Mouse (Mus musculus): ENCODE data around the gene Arhgef25.
"Not testable (repeated sequence)": the region's sequence is repeated elsewhere in the genome, so short reads cannot be mapped to it uniquely, and the experiment has no call there.

Arhgef25 gene

DNA sequence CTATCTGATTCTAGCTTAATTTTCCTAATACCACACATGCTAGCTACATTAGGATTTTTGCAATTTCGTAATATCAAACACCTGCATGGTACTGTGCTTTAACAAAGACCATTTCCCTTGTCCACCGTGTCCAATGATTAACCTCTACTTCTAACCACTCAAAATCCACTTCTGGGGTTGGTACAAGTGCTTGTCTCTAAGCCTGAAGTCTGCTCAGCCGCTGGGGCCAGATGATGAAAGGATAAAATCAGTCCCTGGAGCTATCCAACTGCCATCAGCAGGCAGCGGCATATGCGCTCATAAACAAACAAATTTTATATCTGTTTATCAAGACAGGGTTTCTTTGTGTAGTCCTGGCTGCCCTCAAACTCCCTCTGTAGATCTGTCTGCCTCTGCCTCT, 14.7 kb upstream of the Arhgef25 start:
- no peak for DNase-seq (ENCODE audit: low read depth, low spot score)

DNA sequence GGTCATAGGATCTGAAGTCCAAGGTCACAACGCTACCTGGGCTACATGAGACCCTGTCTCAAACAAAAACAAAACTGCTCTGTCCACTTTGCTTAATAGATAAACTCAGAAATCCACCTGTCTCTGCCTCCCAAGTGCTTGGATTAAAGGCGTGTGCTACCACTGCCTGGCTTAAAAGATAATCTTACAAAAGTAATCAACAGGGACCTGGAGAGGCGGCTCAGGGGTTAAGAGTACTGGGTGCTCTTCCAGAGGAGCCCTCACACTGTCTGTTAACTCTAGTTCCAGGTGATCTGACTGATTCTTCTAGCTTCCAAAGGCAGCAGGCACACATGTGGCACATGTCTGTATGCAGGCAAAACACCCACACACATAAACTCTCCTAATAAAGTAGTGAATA, 13.2 kb upstream of the Arhgef25 start:
- no peak for DNase-seq (ENCODE audit: low read depth, low spot score)

DNA sequence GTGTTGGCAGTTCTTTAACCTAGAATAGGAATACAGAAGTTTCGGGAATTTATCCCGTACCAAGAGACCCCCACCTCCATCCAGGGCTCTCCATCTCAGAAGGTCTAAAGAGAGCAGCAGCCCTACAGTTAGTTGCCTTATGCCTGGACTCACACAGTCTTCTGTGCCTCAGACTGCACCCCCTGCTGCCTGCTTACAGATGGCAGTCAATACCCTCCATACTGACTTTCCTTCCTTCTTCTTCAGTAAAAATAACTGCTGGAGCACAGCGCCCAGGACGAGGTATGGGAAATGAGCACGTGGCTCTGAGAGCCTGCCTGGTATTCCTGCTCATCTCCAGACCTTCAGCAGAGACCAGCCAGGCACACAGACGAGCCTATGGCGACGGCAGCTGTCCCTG, 10.4 kb upstream of the Arhgef25 start:
- DNase-seq (ENCODE audit: low read depth, low spot score): no peak

DNA sequence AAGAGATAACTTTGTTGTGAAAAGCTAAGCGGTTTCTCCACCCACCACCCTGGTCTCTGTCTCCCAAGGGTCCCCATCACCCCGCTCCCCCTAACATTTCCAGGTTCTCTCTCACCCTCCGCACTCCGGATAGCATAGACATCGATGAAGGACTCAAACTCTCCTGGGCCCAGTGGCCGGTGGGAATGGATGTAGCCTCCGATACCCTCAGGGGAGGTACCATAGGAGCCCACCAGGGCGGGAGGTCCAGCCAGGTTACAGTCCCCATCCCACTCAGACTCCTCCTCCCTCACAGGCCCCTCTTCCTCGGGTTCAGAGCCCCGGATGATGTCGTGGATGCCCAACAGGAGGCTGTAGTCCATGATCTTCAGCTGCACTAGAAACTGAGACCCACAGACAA, 9.6 kb upstream of the Arhgef25 start:
- no peak for DNase-seq (ENCODE audit: low read depth, low spot score)

DNA sequence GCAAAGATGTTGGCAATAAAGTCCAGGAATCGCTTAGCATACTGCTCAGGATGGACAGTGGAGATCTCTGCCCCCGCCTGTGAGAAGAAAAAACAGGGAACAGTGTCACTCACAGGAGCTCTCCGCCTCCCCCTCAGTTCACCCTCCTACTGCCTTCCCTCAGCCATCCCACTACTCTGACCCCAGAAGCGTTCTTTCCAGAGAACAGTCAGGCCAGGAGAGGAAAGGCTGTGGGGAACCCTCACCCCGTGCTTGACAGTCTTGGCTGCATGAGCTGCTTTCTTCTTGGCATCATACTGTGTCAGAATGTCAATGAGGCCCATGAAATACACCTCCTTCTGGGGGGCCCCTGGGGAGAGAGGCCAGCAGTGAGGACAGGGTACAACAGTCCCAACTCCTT, 9.2 kb upstream of the Arhgef25 start:
- no peak for DNase-seq (ENCODE audit: low read depth, low spot score)

DNA sequence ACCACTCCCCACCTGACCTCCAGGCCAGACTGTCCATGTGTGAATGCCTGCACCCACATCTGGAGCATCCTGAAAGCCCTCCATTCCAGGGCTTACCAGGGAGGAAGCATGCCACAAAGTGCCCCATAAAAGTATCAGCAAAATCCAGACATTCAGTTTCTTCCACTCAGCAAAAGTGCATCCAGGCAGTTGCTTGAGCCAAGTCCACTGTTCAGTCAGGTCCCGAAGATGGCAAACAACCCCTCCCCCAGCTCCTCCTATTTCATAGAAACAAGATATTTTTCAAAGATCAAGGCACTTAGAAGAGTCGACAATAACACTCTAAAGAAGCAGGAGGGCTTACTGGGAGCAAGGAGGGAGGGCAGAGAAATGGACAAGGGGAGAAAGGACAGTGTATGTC, 8.6 kb upstream of the Arhgef25 start:
- DNase-seq (ENCODE audit: low read depth, low spot score): no peak

GRCm38 (mm10) chr10:127197505-127198110, 7.7 kb upstream of the Arhgef25 start:
- DNase-seq (ENCODE audit: low read depth, low spot score): no peak

DNA sequence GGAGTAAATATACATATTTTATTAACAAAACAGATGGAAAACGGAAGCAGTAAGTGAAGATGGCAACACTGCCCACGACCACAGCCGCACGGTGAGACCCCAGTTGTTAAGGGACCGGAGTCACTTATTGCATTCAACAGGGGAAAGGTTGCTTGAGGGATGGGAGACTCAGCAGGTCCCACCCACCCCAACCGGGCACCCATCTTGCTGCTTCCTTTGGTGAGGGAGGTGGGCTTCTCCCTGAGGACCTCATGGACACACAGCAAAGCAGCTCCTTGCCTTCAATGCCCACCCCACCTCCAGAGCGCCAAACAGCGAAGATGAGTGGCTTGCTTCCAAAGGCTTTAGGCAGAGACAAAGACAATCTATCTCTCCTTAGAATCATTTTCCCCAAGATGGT, 7.2 kb upstream of the Arhgef25 start:
- DNase-seq (ENCODE audit: low read depth, low spot score): no peak

DNA sequence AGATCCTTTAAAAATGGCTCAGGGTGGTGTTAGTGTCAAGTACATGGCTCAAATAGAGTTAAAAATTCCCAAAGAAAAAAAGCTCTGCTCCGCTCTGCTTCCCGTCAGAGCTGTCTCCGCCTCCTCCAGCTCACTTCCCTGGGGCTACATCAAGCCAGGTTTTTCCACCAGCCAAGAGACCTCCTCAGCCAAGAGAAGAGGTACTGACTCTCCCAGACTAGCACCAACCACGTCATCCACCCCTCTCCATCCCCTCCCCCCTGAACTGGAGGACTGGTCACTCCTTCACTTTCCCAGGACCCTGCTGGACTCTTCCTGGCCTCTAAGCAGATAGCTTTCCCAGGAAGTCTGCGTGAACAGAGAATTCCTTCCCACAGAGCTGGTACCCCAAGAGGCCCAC, 6.5 kb upstream of the Arhgef25 start:
- no peak for DNase-seq (ENCODE audit: low read depth, low spot score)

DNA sequence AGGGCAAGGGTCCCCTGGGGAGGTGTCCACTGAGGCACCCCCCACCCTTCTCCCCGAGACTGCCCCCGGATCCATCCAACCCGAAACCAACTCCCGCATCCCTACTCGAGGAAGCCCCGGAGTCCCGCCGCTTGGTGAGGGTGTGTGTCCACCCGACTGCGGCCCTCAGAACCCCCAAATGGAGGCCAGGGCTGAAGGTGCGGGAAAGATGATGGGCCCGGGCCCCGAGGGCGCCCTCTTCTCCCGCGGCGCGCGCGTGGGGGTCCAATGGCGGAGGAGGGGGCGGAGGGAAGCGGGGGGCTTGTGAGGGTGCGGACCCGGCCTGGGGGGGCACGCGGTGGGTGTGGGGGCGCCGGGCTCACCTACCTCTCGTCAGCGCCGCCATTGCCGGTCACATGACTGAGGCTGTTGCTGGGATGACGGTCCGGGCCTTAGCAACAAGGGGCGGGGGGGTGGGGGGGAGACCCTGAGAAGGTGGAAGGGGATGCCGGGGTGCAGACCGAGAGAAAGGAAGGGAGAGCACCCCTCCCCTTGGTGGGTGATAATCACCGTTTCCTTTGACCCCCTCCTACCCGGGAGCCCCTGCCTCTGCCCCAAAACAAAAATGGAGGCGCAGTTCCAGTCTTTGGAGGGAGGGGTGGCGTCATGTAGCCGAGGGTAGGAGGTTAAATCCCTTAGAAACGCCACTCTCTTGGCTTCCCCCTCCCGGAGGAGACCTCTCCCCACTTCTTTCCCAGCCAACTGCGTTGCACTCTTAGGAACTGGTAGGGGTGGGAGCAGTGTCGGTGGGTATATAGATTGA, 5.6 kb upstream of the Arhgef25 start, which contains the start of gene Dtx3:
Dtx3 (minus strand) TSS at position 401 of the 802 bp plus-strand sequence.
- peak; percentile 59 for DNase-seq (ENCODE audit: low read depth, low spot score)

DNA sequence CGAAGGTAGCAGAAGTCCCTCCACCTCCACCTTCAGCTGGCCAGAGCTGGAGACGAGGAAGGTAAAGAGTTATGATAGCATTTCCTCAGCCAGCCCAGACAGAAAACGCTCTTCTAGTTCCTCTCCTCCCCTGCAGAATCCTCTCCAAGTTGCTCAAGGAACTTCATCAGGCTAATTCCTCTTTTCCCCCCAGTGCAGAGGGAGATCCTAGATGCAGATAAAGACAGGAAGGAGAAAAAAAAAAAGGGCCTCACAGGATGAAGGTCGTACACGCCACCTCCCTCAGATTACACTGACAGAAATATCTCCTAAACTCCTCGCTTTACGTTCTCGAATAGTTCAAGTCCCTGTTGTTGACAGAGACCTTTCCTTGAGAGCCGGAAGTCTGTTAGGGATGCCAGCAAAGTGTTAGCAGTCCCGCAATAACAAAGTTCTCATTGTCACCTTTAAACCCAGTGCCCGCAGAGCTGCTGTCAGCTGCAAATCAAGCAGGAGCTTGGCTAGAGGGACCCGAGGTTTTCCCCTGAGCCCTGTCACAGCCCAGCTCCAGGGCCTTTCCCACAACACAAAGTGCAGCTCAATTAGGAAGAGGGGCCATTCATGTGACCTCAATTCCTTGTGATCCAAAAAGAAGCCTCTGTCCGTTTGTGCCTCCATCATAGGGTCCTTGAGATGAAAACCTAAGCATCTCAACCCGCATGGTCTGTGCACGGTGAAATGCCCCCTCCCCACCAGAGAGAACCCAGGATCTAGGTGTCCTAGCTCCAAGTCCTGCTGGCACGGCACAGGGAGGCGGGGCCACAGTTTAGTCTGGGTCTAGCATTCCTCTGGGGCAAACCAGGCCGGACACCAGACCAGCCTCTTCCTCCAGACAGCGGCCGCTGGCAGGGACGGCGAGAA, 4.8 kb upstream of the Arhgef25 start:
- peak; percentile 32 for DNase-seq (ENCODE audit: low read depth, low spot score)

DNA sequence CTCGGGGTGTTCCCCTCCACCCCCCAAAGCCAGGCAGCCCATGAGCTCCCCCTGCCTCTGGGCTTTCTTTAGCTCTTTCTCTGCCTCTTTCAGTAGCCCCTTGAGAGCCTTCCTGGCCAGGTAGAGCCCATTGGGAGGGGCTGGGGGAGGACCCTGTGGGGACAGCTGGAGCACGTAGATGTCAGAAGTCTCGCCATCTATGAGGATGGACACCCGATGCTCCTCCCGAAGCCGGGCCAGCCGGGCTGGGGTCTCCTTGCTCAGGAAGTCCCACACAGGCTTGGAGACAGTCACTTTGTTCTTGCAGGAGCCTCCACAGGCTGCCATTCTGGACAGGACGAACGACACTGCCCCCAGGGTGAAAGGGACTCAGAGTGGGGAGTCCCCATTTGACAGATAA, 3.1 kb upstream of the Arhgef25 start:
- no peak for DNase-seq (ENCODE audit: low read depth, low spot score)

DNA sequence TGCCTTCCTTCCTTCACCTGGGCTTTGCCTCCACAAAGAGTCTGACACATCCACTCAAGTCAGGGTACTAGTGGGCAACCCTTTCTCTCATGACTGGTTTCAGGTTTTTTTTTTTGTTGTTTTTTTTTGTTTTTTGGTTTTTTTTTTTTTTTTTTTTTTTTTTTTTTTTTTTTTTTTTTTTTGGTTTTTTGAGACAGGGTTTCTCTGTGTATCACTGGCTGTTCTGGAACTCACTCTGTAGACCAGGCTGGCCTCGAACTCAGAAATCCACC, 2.1 kb upstream of the Arhgef25 start:
- not testable (repeated sequence) for DNase-seq (ENCODE audit: low read depth, low spot score)

DNA sequence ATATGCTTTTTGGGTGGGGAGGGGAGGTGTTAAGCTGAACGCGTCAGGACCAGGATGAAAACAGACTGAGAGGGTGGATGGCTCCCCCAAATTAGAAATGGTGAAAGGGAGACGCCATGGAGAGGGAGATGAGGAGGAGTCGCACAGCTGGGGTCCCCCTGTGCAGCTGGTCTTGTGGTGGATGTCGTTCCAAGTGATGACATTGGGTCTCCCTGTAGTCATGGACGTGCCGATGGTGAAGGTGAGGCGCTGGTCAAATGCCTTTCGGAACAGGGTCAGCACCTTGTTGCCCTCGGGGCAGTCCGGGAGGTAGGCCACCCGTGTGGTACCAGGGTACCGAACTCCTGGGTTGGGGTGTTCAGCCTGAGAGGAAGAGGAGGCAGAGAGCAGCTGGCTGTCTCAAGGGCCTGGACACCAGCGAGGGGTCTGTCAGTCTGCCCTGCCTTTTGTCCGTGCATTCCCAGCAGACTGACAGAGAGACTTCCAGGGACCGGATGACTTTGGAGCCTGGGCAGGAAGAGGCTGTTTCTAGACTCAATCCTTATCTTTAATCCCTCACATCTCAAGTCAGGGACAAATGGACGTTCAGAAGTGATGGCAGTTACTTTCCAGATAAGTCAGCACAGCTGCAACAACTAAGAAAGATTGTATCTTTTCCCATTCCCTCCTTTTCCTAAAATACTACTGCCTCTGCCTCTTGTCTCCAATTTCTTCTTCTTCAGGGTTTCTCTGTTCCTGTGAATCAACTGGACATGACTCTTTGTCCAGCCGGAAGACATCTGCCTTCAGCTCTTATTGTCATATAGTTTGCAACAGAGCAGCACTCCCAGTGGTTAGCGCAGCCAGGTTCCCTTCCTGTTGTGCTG, 1.5 kb upstream of the Arhgef25 start:
- no peak for DNase-seq (ENCODE audit: low read depth, low spot score)

- DNase-seq (ENCODE audit: low read depth, low spot score): no peak
Measured at GRCm38 (mm10) chr10:127190398-127191190, 711 bp upstream of the Arhgef25 start.

GRCm38 (mm10) chr10:127189116-127189650, 700 bp downstream of the Arhgef25 start:
- peak; percentile 61 for DNase-seq (ENCODE audit: low read depth, low spot score)

GRCm38 (mm10) chr10:127188465-127189115, 1.3 kb downstream of the Arhgef25 start:
- peak; percentile 81 for DNase-seq (ENCODE audit: low read depth, low spot score)

- no peak for DNase-seq (ENCODE audit: low read depth, low spot score)
Measured at GRCm38 (mm10) chr10:127188079-127188453, 1.8 kb downstream of the Arhgef25 start.

DNA sequence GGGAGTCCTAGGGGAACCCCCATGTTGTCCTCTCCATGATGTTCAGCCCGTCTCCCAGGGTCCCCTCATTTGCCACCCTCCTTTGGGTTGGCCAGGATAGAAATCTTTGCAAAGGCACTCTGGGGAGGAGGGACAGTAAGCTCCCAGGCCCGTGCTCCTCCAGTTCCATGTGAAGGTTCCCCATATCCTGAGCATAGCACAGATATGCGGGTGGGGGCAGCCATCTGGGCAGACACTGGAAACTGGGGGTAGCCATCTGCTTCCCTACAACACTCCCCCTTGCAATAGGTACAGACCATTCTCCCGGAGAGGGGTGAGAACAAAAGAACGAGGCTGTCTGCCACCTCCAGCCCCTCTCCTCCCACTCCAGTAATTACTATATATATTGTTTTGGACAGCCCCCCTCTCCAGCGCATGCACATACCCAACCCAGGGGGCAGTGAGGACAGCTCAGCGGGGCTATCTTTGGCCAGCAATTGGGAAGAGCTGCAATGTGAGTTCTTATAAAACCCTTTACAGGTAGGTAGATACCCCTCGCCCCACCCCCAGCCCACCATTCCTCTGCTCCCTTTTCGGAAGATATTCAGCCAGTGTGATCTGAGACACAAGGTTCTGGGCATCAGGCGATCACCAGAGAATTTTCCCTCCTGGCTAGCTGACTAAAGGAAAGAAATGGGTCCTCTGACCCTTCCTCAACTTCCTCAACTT, 2.4 kb downstream of the Arhgef25 start:
- DNase-seq (ENCODE audit: low read depth, low spot score): no peak
